Mouse (Mus musculus) cerebellum, adult (tissue): ENCODE results near the gene Usp38.
"Not testable (repeated sequence)": the region's sequence is repeated elsewhere in the genome, so short reads cannot be mapped to it uniquely, and the experiment has no call there.

ENCODE experiments used
- ATAC-seq: cut with Nextera tagmentation; 2 replicates; pipeline ENCODE4 v1.9.2; 2017; ENCODE audit warnings: mild to moderate bottlenecking, moderate library complexity, mixed read lengths; ENCODE audit not compliant: insufficient number of reproducible peaks, low FRiP score, low TSS enrichment

Usp38 gene

GRCm38 (mm10) chr8:81014789-81015699, at the start of gene Usp38:
Gene Usp38 (minus strand): TSS chr8:81014928.
- ATAC-seq: peak; percentile 95

GRCm38 (mm10) chr8:81062566-81062965, 47.8 kb upstream of the Usp38 start:
- ATAC-seq: no peak

- ATAC-seq: no peak
Measured at GRCm38 (mm10) chr8:81061950-81062349, 47.2 kb upstream of the Usp38 start.

GRCm38 (mm10) chr8:81044201-81044600, 29.5 kb upstream of the Usp38 start:
- no peak for ATAC-seq

- no peak for ATAC-seq
Measured at GRCm38 (mm10) chr8:81027991-81028390, 13.3 kb upstream of the Usp38 start.

GRCm38 (mm10) chr8:81017548-81017947, 2.8 kb upstream of the Usp38 start:
- ATAC-seq: not testable (repeated sequence)

GRCm38 (mm10) chr8:81013811-81014530, 757 bp downstream of the Usp38 start:
- ATAC-seq: peak; percentile 7

GRCm38 (mm10) chr8:81012699-81013098, 2.0 kb downstream of the Usp38 start:
- no peak for ATAC-seq

GRCm38 (mm10) chr8:81012031-81012560, 2.6 kb downstream of the Usp38 start:
- no peak for ATAC-seq

- ATAC-seq: no peak
Measured at GRCm38 (mm10) chr8:81010386-81010785, 4.3 kb downstream of the Usp38 start.

GRCm38 (mm10) chr8:81005114-81005513, 9.6 kb downstream of the Usp38 start:
- no peak for ATAC-seq

GRCm38 (mm10) chr8:80996632-80997031, 18.1 kb downstream of the Usp38 start:
- no peak for ATAC-seq

GRCm38 (mm10) chr8:80991937-80992336, 22.8 kb downstream of the Usp38 start:
- no peak for ATAC-seq

GRCm38 (mm10) chr8:80982829-80983228, 31.9 kb downstream of the Usp38 start:
- ATAC-seq: peak; percentile 83

- no peak for ATAC-seq
Measured at GRCm38 (mm10) chr8:80981696-80982095, 33.0 kb downstream of the Usp38 start.

GRCm38 (mm10) chr8:80980063-80980462, 34.7 kb downstream of the Usp38 start:
- no peak for ATAC-seq

- ATAC-seq: no peak
Measured at GRCm38 (mm10) chr8:80977231-80977630, 37.5 kb downstream of the Usp38 start.

- no peak for ATAC-seq
Measured at GRCm38 (mm10) chr8:80971150-80971549, 43.6 kb downstream of the Usp38 start.

- ATAC-seq: no peak
Measured at GRCm38 (mm10) chr8:80970000-80970685, 44.6 kb downstream of the Usp38 start.

GRCm38 (mm10) chr8:80969423-80969822, 45.3 kb downstream of the Usp38 start:
- ATAC-seq: no peak

- no peak for ATAC-seq
Measured at GRCm38 (mm10) chr8:80963095-80963494, 51.6 kb downstream of the Usp38 start.
